Mouse (Mus musculus) embryo, embryonic 10.5 days (tissue): ENCODE data around the gene Gnat2.
A peak's percentile ranks its signal among the peaks of the same experiment; 100 is the strongest.

Experiments
- DNase-seq: peaks from one replicate; pipeline ENCODE4 v3.0.0-alpha.2; 2015; ENCODE audit warnings: low spot score

Gene Gnat2

GRCm38 (mm10) chr3:108117465-108117864 is 24.9 kb downstream of the Gnat2 start:
- no peak for DNase-seq

GRCm38 (mm10) chr3:108121101-108121500 is 28.5 kb downstream of the Gnat2 start:
- DNase-seq = no peak

DNA sequence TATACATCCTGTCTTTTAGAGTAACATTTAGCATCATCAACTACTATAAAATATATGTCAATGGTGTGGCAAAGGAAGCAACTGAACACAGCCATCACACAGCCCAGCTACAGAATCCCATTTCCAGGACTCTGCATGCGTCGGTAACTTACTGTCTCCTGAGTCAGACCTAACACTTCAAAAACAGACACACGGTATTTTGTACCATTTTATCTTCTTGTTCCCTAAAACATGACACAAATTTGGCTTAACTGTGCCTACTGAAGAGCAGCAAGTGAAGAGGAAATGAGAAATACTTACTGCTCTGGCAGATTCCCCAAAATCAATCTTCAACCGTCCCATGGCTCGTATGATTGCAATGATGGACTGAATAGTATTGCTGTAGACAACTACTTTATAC is 30.7 kb downstream of the Gnat2 start:
- DNase-seq = no peak

GRCm38 (mm10) chr3:108124131-108124530 is 31.5 kb downstream of the Gnat2 start:
- DNase-seq = no peak

GRCm38 (mm10) chr3:108126327-108126726 is 33.7 kb downstream of the Gnat2 start:
- DNase-seq = no peak

GRCm38 (mm10) chr3:108128520-108128919 is 35.9 kb downstream of the Gnat2 start:
- DNase-seq = no peak

DNA sequence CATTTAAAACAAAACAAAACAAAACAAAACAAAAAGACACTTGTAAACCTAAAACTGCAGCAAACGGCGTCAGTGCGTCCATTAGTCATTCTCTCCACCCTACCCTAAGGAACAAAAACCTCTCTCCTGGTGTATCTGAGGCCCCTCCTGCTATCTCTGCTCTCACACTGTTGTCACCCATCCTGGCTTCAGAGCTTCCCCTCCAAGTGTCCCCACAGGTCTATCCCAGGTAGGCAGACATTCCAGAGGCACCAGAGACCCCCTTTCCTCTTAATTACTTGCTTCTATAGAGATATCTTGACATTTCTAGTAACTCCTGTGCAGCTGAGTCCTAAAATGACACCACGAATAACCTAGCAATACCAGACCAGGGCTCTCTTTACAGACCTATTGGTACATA is 36.8 kb downstream of the Gnat2 start:
- DNase-seq = no peak

- no peak for DNase-seq
Measured at GRCm38 (mm10) chr3:108129804-108130203, 37.2 kb downstream of the Gnat2 start.

GRCm38 (mm10) chr3:108131216-108131615 is 38.6 kb downstream of the Gnat2 start:
- DNase-seq = no peak

DNA sequence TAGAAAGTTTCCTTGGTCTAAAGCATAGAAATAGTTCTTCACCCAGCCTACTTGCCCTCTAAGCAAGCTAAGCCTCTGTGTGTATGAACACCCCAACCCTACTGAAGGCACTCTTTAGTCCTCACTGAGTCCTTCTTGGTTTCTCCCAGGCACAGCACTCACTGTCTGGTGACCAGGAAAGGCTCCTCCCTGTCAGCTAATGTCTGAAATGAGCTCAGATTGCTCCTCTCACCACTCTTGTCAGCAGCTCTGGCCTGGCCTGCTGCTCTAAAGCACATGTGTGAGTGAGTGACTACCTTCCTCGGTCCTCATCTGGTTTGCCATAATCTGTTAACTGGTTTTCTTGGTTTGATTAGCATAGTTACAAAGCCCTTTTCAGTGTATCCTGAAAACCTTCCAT is 39.2 kb downstream of the Gnat2 start:
- DNase-seq = no peak

GRCm38 (mm10) chr3:108132484-108132883 is 39.9 kb downstream of the Gnat2 start:
- DNase-seq = peak; percentile 10

DNA sequence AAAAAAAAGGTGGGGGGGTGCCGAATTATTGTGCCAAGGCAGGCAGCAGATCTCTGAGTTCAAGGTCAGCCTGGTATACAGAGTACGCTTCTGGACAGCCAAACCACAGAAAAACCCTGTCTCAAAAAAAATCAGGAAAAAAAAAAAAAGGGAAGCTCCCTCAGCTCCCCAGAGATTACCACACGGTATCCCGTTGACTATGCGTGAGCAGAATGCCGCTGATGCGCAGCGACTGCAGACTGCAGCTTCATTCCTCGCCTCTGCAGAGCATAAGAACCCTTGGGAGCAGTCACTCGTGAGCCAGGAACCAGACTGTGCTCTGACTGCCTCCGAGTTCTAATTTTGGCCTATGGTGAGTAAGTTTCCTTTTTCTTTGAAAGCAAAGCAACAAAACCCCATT is 42.1 kb downstream of the Gnat2 start:
- DNase-seq = no peak

DNA sequence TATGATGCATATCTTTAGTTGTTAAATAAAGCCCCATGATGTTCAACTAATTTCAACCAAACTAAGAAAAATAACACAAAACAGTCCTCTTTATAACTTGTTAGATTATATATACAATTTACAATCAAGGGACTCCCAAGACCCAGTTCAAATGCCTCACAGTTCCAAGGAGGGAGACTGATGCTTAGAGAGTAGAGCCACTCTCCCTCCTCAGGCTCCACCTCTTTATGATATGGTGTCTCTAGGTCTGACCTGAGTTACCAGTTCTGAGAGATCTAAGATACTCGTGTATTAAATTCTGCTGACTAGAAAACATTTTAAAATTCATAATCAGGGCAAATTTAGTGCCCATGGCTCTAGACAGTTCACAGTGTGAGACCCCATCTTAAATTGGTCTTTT is 46.5 kb downstream of the Gnat2 start:
- no peak for DNase-seq

GRCm38 (mm10) chr3:108140786-108141185 is 48.2 kb downstream of the Gnat2 start:
- no peak for DNase-seq

DNA sequence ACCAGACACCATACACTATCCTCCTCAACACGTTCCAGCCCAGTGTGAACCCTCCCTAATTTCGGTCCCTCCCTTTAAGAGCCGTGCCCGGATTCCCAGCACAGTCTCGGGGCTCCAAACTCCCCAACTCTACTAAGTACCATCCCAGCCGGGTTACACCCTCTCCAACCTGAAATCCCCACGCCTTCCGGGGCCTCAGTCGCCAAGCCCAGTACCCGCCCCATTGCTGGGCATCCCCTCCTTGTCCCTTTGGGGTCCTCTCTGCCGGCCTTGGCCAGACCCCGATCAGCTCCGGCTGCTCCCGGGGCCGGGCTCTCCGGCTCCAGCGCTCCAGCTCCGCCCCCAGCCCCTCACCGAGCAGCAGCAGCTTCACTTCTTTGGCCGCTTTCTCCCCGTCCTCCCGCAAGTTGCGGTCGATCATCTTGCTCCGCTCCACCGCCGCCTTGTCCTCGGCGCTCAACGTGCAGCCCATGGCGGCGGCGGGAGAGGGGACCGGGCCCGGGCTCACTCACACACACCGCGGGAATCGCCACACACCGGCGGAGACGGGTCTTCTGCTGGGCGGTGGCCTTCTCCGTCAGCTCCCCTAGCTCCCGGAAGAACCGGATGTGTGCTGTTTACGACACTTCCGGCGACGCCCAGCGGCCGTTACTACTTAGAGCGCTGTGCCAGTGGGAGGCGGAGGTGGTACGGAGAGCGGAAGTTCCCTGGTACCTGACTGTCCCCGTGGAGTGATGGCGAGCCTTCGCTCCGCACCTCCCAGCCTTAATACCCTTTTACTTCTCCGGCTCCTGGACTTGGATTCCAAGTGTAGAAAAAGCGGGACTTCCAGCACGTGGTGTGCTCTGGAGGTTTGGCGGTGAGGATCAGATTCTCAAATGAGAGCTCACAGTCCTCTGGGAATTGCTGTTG is 53.2 kb downstream of the Gnat2 start, which contains the start of gene Gnai3:
Gnai3 (minus strand) TSS at position 613 of the 912 bp plus-strand sequence.
- peak; percentile 97 for DNase-seq

- no peak for DNase-seq
Measured at GRCm38 (mm10) chr3:108146671-108147070, 54.1 kb downstream of the Gnat2 start.

- DNase-seq = peak; percentile 95
Measured at GRCm38 (mm10) chr3:108147386-108148235, 55.0 kb downstream of the Gnat2 start.
